ENCODE assay signal across 19 mouse cellular contexts in the genomic region with DNA sequence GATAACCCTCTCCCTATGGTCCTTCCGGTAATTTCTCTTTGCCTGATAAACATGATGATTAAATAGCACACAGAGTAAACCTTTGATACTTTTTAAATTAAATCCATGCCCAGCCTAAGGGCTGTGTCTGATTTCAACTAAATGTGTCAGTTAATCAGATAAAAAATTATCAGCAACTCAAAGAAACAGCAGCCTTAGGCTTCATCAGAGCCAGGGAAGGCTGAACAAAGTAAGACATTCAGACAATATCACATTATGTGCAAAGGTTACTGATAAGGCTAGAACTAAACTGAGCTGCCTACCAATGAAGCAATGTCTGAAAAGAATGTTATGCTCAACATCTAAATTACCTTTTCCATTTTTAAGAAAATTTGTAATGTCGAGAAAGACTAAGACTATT.
DNase-seq lines count a peak whose midpoint lies in the region; ATAC-seq and TF ChIP-seq lines count a peak whose summit lies in the region.
"Had no signal": no experiment of that assay in that cellular context is flagged by ENCODE, and none has a peak within 500 bp of the region (broad histone marks: within the 10 kb centered on the region; RNA-seq: fewer than 3 reads in every experiment).

No protein-coding gene starts in this region.

- H3K36me3 ChIP-seq in hindbrain, postnatal 0 days (ENCODE audit: insufficient read depth, low read length), result no peaks in the 10 kb centered on the region
- H3K36me3 ChIP-seq in hindbrain, embryonic 14.5 days (replicated peaks; ENCODE audit: control insufficient read depth, insufficient read depth), result no peaks in the 10 kb centered on the region
- H3K36me3 ChIP-seq in midbrain, embryonic 16.5 days (ENCODE audit: control insufficient read depth, insufficient read depth, low read length), result no peaks in the 10 kb centered on the region
- H3K36me3 ChIP-seq in midbrain, postnatal 0 days (ENCODE audit: insufficient read depth, low read length), result no peaks in the 10 kb centered on the region
- H3K36me3 ChIP-seq: embryonic facial prominence, embryonic 15.5 days; forebrain, embryonic 10.5 days; heart, embryonic 12.5 days; hindbrain, embryonic 12.5 days had no signal

- H3K9me3 ChIP-seq in hindbrain, postnatal 0 days (ENCODE audit: low read length), result no peaks in the 10 kb centered on the region
- no peaks in the 10 kb centered on the region for H3K9me3 ChIP-seq in hindbrain, embryonic 14.5 days (ENCODE audit: control insufficient read depth, low read length)
- 0 out of 2 replicates have a peak, but pooled peaks cover 4% of the 10 kb centered on the region for H3K9me3 ChIP-seq in midbrain, embryonic 16.5 days (replicated peaks; ENCODE audit: control insufficient read depth, low read length, poor library complexity, severe bottlenecking)
- H3K9me3 ChIP-seq in midbrain, postnatal 0 days (ENCODE audit: low read length), result no peaks in the 10 kb centered on the region
- H3K9me3 ChIP-seq: embryonic facial prominence, embryonic 15.5 days; forebrain, embryonic 10.5 days; heart, embryonic 12.5 days; hindbrain, embryonic 12.5 days had no signal

- DNase-seq in hindbrain, postnatal 0 days (ENCODE audit: low spot score), result peak; percentile 6
- DNase-seq in hindbrain, embryonic 14.5 days (ENCODE audit: low spot score), result no peak
- no peak for DNase-seq in midbrain, postnatal 0 days (ENCODE audit: low spot score)
- DNase-seq in brain, embryonic 14.5 days (ENCODE audit: low read depth), result peak; percentile 22
- DNase-seq in kidney, adult 18-20 months, result no peak
- DNase-seq: adrenal gland, postnatal 10 days; cerebellum, adult 11-12 months; cerebellum, adult 9-11 months; cerebellum, postnatal 36 days; gastrocnemius, adult 2 months; gastrocnemius, postnatal 25 days had no signal

- H3K4me1 ChIP-seq in hindbrain, postnatal 0 days (ENCODE audit: insufficient read depth, low read length), result no peaks in the 10 kb centered on the region
- H3K4me1 ChIP-seq in hindbrain, embryonic 14.5 days (replicated peaks; ENCODE audit: control insufficient read depth, insufficient read depth, low read length), result no peaks in the 10 kb centered on the region
- no peaks in the 10 kb centered on the region for H3K4me1 ChIP-seq in midbrain, embryonic 16.5 days (ENCODE audit: control insufficient read depth, insufficient read depth, low read length)
- no peaks in the 10 kb centered on the region for H3K4me1 ChIP-seq in midbrain, postnatal 0 days (ENCODE audit: insufficient read depth, low read length)
- H3K4me1 ChIP-seq: embryonic facial prominence, embryonic 15.5 days; forebrain, embryonic 10.5 days; heart, embryonic 12.5 days; hindbrain, embryonic 12.5 days had no signal

- no peak for ATAC-seq in hindbrain, postnatal 0 days
- ATAC-seq in hindbrain, embryonic 14.5 days (ENCODE audit: low FRiP score), result no peak
- ATAC-seq in midbrain, embryonic 16.5 days, result peak; percentile 66
- ATAC-seq in midbrain, postnatal 0 days (ENCODE audit: low FRiP score), result no peak
- ATAC-seq: forebrain, embryonic 14.5 days; inflammation-experienced regulatory T-cells, adult 6 months had no signal

- no peak overlapping the region for H3K9ac ChIP-seq in hindbrain, postnatal 0 days (replicated peaks; ENCODE audit: low read length)
- H3K9ac ChIP-seq in hindbrain, embryonic 14.5 days, result no peak overlapping the region
- no peak overlapping the region for H3K9ac ChIP-seq in midbrain, embryonic 16.5 days (ENCODE audit: low read depth, low read length)
- H3K9ac ChIP-seq in midbrain, postnatal 0 days (replicated peaks; ENCODE audit: low read length, poor library complexity, severe bottlenecking), result no peak overlapping the region
- H3K9ac ChIP-seq: embryonic facial prominence, embryonic 15.5 days; heart, embryonic 12.5 days; hindbrain, embryonic 12.5 days had no signal

- H3K27me3 ChIP-seq in hindbrain, postnatal 0 days (ENCODE audit: insufficient read depth, low read length), result no peaks in the 10 kb centered on the region
- H3K27me3 ChIP-seq in hindbrain, embryonic 14.5 days (ENCODE audit: control insufficient read depth, insufficient read depth, low read length), result no peaks in the 10 kb centered on the region
- no peaks in the 10 kb centered on the region for H3K27me3 ChIP-seq in midbrain, embryonic 16.5 days (ENCODE audit: control insufficient read depth, insufficient read depth, low read depth, low read length)
- no peaks in the 10 kb centered on the region for H3K27me3 ChIP-seq in midbrain, postnatal 0 days (ENCODE audit: insufficient read depth, low read length)
- H3K27me3 ChIP-seq: embryonic facial prominence, embryonic 15.5 days; heart, embryonic 12.5 days; hindbrain, embryonic 12.5 days had no signal

- H3K27ac ChIP-seq in hindbrain, postnatal 0 days, result no peak overlapping the region
- no peak overlapping the region for H3K27ac ChIP-seq in hindbrain, embryonic 14.5 days
- H3K27ac ChIP-seq in midbrain, embryonic 16.5 days (ENCODE audit: low read length), result no peak overlapping the region
- no peak overlapping the region for H3K27ac ChIP-seq in midbrain, postnatal 0 days (ENCODE audit: low read depth, low read length)
- H3K27ac ChIP-seq: embryonic facial prominence, embryonic 15.5 days; forebrain, embryonic 10.5 days; gastrocnemius, adult 2 months; hindbrain, embryonic 12.5 days had no signal

- no peak overlapping the region for H3K4me2 ChIP-seq in hindbrain, postnatal 0 days (ENCODE audit: low read depth, low read length)
- H3K4me2 ChIP-seq in hindbrain, embryonic 14.5 days (replicated peaks), result no peak overlapping the region
- no peak overlapping the region for H3K4me2 ChIP-seq in midbrain, embryonic 16.5 days (ENCODE audit: low read length)
- no peak overlapping the region for H3K4me2 ChIP-seq in midbrain, postnatal 0 days (ENCODE audit: low read depth, low read length, poor library complexity, severe bottlenecking)
- H3K4me2 ChIP-seq: embryonic facial prominence, embryonic 15.5 days; heart, embryonic 12.5 days; hindbrain, embryonic 12.5 days had no signal

- TF ChIP-seq CTCF in hindbrain, postnatal 0 days (IDR thresholded peaks at IDR 0.05; ENCODE audit: low read depth), result no peak
- no peak for TF ChIP-seq CTCF in midbrain, postnatal 0 days (IDR thresholded peaks at IDR 0.05)
- no peak for TF ChIP-seq CTCF in brain, embryonic 14.5 days (IDR thresholded peaks at IDR 0.05; ENCODE audit: borderline replicate concordance, extremely low read depth, insufficient read depth, insufficient read length)

- 86% methylated on average over 2 of the region's 2 CpGs for WGBS in hindbrain, postnatal 0 days
- WGBS in hindbrain, embryonic 14.5 days, result 75% methylated on average over 2 of the region's 2 CpGs
- 78% methylated on average over 2 of the region's 2 CpGs for WGBS in midbrain, embryonic 16.5 days
- WGBS in midbrain, postnatal 0 days, result 63% methylated on average over 2 of the region's 2 CpGs

- TF ChIP-seq POLR2A in brain, embryonic 14.5 days (IDR thresholded peaks at IDR 0.05; ENCODE audit: borderline replicate concordance, extremely low read depth, insufficient read depth, insufficient read length, poor library complexity, severe bottlenecking), result no peak

- H3K4me3 ChIP-seq in hindbrain, postnatal 0 days (ENCODE audit: low read length), result no peak overlapping the region
- no peak overlapping the region for H3K4me3 ChIP-seq in hindbrain, embryonic 14.5 days (replicated peaks; ENCODE audit: low read length)
- no peak overlapping the region for H3K4me3 ChIP-seq in midbrain, embryonic 16.5 days (ENCODE audit: low read depth, low read length)
- no peak overlapping the region for H3K4me3 ChIP-seq in midbrain, postnatal 0 days (ENCODE audit: low read depth, low read length)
- H3K4me3 ChIP-seq: embryonic facial prominence, embryonic 15.5 days; erythroblast, embryonic 14.5 days; forebrain, embryonic 10.5 days; gastrocnemius, adult 2 months; heart, embryonic 12.5 days; hindbrain, embryonic 12.5 days had no signal

Comparison
In these comparisons a context has a peak if more than half of its experiments do, and no peak if none do; other contexts are left out.
1. DNase-seq: peak in hindbrain, postnatal 0 days (single experiment) and brain, embryonic 14.5 days (single experiment); none in hindbrain, embryonic 14.5 days (single experiment), midbrain, postnatal 0 days (single experiment) and kidney, adult 18-20 months (single experiment).